Comparison of ENCODE assay signal across 9 mouse cellular contexts in genomic region chr12:83114396-83115053, GRCm38 (mm10).
DNase-seq lines count a peak whose midpoint lies in the region; ATAC-seq and TF ChIP-seq lines count a peak whose summit lies in the region.
"Had no signal": no experiment of that assay in that cellular context is flagged by ENCODE, and none has a peak within 500 bp of the region (broad histone marks: within the 10 kb centered on the region; RNA-seq: fewer than 3 reads in every experiment).

No protein-coding gene starts in this region.

- H3K36me3 ChIP-seq in liver, embryonic 11.5 days (ENCODE audit: control insufficient read depth, insufficient read depth, low read length) = no peaks in the 10 kb centered on the region
- H3K36me3 ChIP-seq in forebrain, embryonic 15.5 days = no peaks in the 10 kb centered on the region
- H3K36me3 ChIP-seq: lung, embryonic 15.5 days had no signal

- no peaks in the 10 kb centered on the region for H3K27me3 ChIP-seq in liver, embryonic 11.5 days (replicated peaks; ENCODE audit: control insufficient read depth, insufficient read depth, low read length)
- H3K27me3 ChIP-seq in cerebellum, adult 2 months (ENCODE audit: control insufficient read depth, insufficient read depth, low read length) = no peaks in the 10 kb centered on the region
- H3K27me3 ChIP-seq in forebrain, embryonic 15.5 days = no peaks in the 10 kb centered on the region
- H3K27me3 ChIP-seq: lung, embryonic 15.5 days had no signal

- H3K9me3 ChIP-seq in liver, embryonic 11.5 days (ENCODE audit: control insufficient read depth, low read length) = no peaks in the 10 kb centered on the region
- no peaks in the 10 kb centered on the region for H3K9me3 ChIP-seq in forebrain, embryonic 15.5 days
- H3K9me3 ChIP-seq: lung, embryonic 15.5 days had no signal

- H3K4me2 ChIP-seq in liver, embryonic 11.5 days = no peak overlapping the region
- H3K4me2 ChIP-seq in forebrain, embryonic 15.5 days (replicated peaks) = no peak overlapping the region
- H3K4me2 ChIP-seq: lung, embryonic 15.5 days had no signal

- intact Hi-C loops in left cerebral cortex, postnatal 25 days (cut with DNase I) = loop anchor here (1.0 kb wide), 1 partner anchor 388 kb away; no protein-coding TSS in a partner anchor

- no peak for TF ChIP-seq POLR2A in cerebellum, adult 2 months (IDR thresholded peaks at IDR 0.05; ENCODE audit: borderline replicate concordance, insufficient read depth, low read length)

- ATAC-seq in liver, embryonic 11.5 days (replicated peaks; ENCODE audit: low FRiP score) = no peak
- peak; percentile 44 for ATAC-seq in forebrain, embryonic 15.5 days (replicated peaks)

- peak; percentile 70 for DNase-seq in liver
- DNase-seq in liver, embryonic 11.5 days (ENCODE audit: low spot score) = no peak
- peak; percentile 82 to 88 for DNase-seq in cerebellum, adult 2 months
- peak; percentile 19 for DNase-seq in induced T-regulatory cell, adult 2 months (ENCODE audit: low read depth)
- DNase-seq in left cerebral cortex, postnatal 25 days (ENCODE audit: low spot score in 2 of 2) = peak; percentile 67 to 77
- peak; percentile 4 for DNase-seq in naive thymus-derived CD4-positive, alpha-beta T cell, adult 2 months (ENCODE audit: low read depth)
- DNase-seq in testis, postnatal 10 days (ENCODE audit: low spot score) = peak; percentile 85

- no peak overlapping the region for H3K27ac ChIP-seq in liver, embryonic 11.5 days (ENCODE audit: low read depth, low read length)
- H3K27ac ChIP-seq in cerebellum, adult 2 months (ENCODE audit: insufficient read depth, low read length) = 0 out of 2 replicates have a peak overlapping the region, but pooled peaks have one; percentile 20
- no peak overlapping the region for H3K27ac ChIP-seq in forebrain, embryonic 15.5 days (replicated peaks)
- H3K27ac ChIP-seq: lung, embryonic 15.5 days had no signal

- H3K4me3 ChIP-seq in liver, embryonic 11.5 days (ENCODE audit: low read depth, low read length) = no peak overlapping the region
- H3K4me3 ChIP-seq in cerebellum, adult 2 months (replicated peaks; ENCODE audit: insufficient read depth, low read depth, low read length) = no peak overlapping the region
- no peak overlapping the region for H3K4me3 ChIP-seq in forebrain, embryonic 15.5 days
- H3K4me3 ChIP-seq: lung, embryonic 15.5 days had no signal

- peak; percentile 95 for TF ChIP-seq CTCF in cerebellum, adult 2 months (IDR thresholded peaks at IDR 0.05; ENCODE audit: borderline replicate concordance, insufficient read depth, low read depth, low read length)

- no peak overlapping the region for H3K9ac ChIP-seq in liver, embryonic 11.5 days (ENCODE audit: low read depth, low read length)
- no peak overlapping the region for H3K9ac ChIP-seq in forebrain, embryonic 15.5 days (replicated peaks)
- H3K9ac ChIP-seq: lung, embryonic 15.5 days had no signal

- H3K4me1 ChIP-seq in liver, embryonic 11.5 days (replicated peaks; ENCODE audit: control insufficient read depth, insufficient read depth, low read length) = peaks cover 26% of the 10 kb centered on the region
- peaks cover 46% of the 10 kb centered on the region for H3K4me1 ChIP-seq in cerebellum, adult 2 months (ENCODE audit: control insufficient read depth, insufficient read depth, low read length)
- H3K4me1 ChIP-seq in forebrain, embryonic 15.5 days = peaks cover 27% of the 10 kb centered on the region
- H3K4me1 ChIP-seq: lung, embryonic 15.5 days had no signal

- 43% methylated on average over 5 of the region's 5 CpGs for WGBS in liver, embryonic 11.5 days
- 11% methylated on average over 5 of the region's 5 CpGs for WGBS in cerebellum, adult 2 months
- 40% methylated on average over 5 of the region's 5 CpGs for WGBS in forebrain, embryonic 15.5 days
